Mouse (Mus musculus): ENCODE results near the gene Dnlz.

Dnlz gene

DNA sequence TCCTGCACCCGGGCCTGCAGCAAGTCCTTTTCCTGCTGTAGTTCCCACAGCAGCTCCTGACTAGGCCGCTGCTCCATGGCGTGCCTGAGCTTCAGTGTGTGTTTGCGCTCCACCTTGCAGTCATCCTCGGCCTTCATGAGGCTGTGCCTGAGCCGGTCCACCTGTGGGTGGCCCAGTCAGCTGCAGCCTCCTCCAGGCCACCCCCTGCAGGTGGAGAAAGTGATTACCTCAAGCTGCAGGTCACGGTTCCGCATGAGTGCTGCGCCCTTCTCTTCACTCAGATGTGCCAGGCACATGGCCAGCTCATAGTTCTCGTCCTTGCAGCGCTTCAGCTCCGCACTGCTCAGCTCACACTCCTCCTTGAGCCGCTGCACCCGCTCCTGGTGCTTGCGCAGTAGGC lies 5.6 kb upstream of the Dnlz start:
- no peak for DNase-seq (ENCODE audit: low spot score)

- DNase-seq (ENCODE audit: low spot score) = no peak
These were observed 4.8 kb upstream of the Dnlz start for GRCm38 (mm10) chr2:26356678-26357077.

GRCm38 (mm10) chr2:26356231-26356630 lies 4.3 kb upstream of the Dnlz start:
- no peak for DNase-seq (ENCODE audit: low spot score)

DNA sequence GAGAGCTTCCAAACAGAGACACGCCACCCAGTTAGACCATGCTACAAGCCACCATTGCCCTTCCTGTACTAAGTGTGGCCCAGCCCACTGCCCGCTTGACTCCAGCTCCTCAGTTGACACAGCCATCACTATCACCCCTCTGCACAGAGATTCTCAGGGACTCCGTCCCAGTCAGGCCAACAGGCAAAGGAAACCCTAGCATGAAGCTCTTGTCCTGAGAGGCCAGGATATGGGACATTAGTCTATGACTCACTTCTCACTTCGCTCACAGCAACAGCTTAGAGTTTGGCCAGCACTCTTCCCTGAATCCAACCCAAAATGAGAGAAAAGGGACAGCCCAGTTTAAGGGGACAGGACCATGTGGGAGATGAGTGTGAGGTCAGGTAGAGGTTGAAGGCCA lies 2.5 kb upstream of the Dnlz start:
- no peak for DNase-seq (ENCODE audit: low spot score)

DNA sequence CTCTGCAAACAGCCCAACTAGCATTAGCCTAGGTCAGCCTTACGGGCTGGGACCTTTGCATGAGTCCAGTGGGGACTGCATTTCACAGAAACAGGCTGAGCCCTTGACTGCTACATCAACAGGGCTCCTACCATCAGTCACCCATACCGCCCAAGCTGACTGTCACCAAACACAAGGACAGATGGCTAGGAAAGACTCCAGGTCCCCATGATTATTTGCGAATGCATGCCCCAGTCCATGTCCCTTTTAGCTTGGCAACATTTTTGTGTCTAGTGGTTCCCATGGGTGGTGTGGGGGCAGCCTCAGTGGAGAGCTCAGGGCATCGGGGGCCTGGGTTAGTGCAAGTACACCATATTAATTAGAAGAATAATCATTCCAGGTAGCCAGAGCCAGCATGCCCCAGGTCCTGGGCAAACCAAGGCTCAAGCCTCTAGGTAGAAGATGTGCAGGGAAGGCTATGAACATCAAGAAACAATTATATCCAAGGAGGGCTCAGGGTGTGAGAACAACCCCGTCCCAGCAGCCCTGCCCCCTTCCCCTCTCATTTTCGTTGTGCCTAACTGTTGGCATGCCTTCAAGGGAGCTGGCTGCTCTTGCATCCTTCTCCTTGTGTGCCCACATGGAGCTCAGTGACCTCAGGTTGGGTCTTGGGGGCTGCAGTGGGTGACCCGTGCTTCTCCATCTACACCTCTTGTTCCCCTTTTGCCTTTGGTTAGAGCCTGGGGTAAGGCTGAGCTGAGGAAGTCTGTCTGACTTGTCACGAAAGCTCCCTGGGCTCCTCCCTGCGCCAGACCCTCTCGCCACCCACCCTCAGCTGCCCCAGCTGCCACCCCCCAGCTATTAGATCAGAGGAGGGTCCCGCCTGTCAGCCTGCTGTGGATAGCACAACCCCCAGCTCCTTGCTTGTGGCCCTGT lies 1.4 kb upstream of the Dnlz start:
- DNase-seq (ENCODE audit: low spot score) = no peak

GRCm38 (mm10) chr2:26352291-26352910 lies 491 bp upstream of the Dnlz start:
- no peak for DNase-seq (ENCODE audit: low spot score)

GRCm38 (mm10) chr2:26348241-26348640 lies 3.7 kb downstream of the Dnlz start:
- peak; percentile 61 for DNase-seq (ENCODE audit: low spot score)

DNA sequence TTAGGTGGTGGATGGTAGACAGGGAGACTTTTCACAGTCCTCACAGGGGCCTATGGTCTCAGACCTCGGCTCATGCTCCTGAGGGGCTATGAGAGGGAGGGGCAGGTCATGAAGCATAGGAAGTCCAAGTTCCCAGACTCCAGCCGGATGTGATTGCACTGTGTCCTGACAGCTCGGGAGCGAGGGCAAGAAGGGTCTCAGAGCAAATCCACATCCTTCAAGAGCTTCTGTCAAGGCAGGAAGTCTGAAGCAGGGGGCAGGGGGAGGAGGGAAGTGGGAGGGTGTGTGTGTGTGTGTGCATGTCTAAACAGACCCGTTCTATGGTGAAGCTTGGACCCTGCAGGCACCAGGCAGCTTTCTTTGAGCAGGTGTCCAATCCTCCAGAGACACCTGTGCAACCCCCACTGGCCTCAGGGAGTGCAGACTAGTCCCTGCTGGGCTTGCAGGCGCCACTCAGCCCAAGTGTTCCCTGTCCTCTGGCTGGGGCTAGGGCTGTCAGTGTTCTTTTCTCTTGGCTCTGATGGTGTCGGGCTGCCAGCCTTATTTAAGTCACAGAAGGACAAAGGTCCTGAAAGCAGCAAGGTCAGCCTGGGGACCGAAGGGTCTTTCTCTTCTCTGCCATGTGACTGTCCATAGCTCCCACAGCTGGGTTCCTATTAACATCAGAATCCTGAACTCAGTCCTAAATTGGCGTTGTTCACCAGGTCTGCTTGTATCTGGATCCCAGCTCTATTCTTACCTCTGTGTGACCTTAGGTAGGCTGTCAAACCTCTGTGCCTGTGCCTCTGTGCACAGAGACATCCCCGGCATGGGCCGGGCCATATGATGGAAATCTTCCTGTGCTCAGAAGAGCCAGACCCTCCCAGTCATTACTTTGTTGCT lies 9.1 kb downstream of the Dnlz start:
- no peak for DNase-seq (ENCODE audit: low spot score)

DNA sequence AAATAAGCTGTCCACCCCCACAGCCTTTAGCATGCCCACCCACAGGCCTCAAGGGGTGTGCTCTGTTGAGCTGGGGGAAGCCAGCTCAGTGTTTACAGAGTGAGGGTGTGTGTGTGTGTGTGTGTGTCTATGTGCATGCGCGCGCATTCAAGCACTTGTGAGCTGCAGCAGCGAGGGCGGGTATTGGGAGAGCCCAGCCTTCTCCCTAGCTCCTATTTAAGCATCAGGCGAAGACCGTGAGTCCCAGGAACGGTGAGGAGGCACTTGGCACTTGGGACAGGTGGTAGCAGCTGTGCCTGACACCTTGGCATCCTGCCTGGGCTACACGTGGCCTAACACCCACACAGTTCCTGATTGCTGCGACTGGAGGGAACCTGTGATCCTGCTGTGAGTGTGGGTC lies 9.9 kb downstream of the Dnlz start:
- DNase-seq (ENCODE audit: low spot score) = peak; percentile 55

DNA sequence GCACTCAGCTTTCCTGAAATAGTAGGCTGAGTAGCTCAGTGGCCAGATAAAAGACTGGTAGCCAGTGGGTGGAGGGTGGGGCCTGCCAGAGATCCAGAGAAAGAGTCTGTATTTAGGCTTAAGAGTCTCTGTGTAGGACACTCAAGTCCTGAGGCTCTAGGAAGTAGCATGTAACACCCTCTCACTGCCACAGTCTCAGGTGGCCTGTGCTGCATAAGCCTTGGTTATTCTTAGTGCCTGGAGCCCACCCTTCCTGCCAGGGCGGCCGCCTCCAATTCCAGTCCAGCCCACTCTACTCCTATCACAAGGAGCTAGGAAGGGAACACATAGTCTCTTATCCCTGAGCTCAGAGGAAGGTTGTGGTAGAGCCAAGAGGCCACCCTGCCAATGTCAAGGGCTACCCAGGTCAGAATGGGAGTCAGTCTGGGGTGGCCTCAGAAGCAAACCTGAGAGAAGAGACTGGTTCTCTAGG lies 10.4 kb downstream of the Dnlz start:
- DNase-seq (ENCODE audit: low spot score) = no peak

DNA sequence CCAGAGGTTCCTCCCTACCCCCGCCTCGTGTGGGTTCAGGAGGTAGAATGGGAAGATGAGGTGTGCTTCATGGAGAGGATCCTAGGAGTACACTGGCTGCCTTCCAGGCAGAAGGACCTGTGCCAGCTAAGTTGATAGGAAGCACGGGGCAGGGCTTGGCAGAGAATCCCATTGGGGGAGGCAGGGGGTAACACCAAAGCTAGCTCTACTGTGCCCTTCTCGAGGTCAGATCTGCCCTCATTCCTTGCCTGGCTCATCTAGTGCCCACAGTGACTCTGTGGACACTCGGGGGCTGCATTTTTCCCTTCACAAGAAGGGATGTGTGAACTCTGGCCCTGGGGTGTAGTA lies 12.7 kb downstream of the Dnlz start:
- DNase-seq (ENCODE audit: low spot score) = no peak

GRCm38 (mm10) chr2:26338302-26339203 lies 13.4 kb downstream of the Dnlz start:
- DNase-seq (ENCODE audit: low spot score) = no peak

- no peak for DNase-seq (ENCODE audit: low spot score)
These were observed 21.2 kb downstream of the Dnlz start for GRCm38 (mm10) chr2:26330702-26331101.

GRCm38 (mm10) chr2:26330056-26330468 lies 21.8 kb downstream of the Dnlz start:
- no peak for DNase-seq (ENCODE audit: low spot score)

DNA sequence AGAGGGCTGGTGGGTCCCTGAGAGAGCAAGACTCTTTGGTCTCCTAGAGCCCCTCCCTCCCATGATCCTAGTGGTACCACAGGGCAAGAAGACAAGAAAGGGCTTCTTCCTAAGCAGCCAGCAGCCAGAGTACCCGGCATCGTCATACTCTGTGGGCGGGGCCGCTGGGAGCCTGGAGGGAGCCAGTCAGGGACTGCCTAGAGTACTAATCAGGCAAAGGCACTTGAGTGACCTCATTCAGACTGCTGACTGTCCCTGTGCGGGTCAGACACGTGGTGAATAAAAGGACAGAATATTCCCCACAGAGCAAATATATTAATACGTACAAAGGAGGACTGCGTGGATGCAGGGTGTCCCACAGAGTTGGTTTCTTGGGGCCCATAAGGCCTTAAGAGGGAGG lies 22.5 kb downstream of the Dnlz start:
- DNase-seq (ENCODE audit: low spot score) = peak; percentile 84

GRCm38 (mm10) chr2:26327852-26328251 lies 24.1 kb downstream of the Dnlz start:
- DNase-seq (ENCODE audit: low spot score) = no peak

DNA sequence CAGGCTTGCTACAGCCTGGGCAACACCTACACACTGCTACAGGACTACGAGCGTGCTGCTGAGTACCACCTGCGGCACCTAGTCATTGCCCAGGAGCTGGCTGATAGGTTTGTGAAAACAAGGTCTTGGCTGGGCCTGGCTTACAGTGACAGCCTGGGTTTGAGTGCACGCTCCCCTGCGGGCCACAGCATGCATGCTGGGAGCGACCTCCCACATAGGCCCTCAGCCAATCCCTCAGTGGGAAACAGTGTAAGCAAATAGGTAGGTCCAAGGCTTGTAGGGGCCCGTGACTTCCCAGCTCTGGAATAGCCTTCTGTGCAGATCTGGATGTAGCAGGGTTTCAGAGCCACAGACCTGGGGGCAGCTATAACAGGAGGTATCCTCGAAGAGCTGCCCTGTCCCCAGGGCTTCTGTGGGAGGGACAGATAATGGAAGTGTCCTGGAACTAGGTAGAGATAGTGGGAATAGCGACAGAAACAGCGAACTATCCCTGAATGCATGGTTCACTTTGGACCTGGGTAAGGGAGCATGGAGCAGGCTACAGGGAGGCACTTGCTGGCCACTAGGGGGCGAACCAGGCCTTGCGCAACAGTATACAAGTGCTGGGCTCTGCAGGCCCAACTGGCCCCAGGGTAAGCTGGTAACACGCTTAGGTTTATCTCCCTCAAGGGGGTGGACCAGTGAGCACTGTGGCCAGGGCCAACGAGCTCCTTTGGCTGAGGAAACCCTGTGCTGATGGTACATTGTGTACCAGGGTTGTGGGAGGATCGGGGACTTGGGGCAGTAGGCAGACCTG lies 26.3 kb downstream of the Dnlz start:
- DNase-seq (ENCODE audit: low spot score) = peak; percentile 81

GRCm38 (mm10) chr2:26324917-26325316 lies 27.0 kb downstream of the Dnlz start:
- DNase-seq (ENCODE audit: low spot score) = peak; percentile 76

- DNase-seq (ENCODE audit: low spot score) = no peak
These were observed 28.2 kb downstream of the Dnlz start for GRCm38 (mm10) chr2:26323589-26324325.

Data from MN1 (cell line).